Mouse (Mus musculus) megakaryocyte, embryonic 14.5 days (primary cell): ENCODE measurements at regions not wholly inside any gene's neighbourhood (a gene's known extent, or its start where the extent isn't known, plus 50 kb on each side); places are given as distances from the start of the nearest gene placed in this dataset.

Source experiments
- FLI1 ChIP-seq: IDR thresholded peaks from 2 replicates; pipeline ENCODE4 v1.6.1; 2012; ENCODE audit warnings: low read length, inconsistent platforms, mixed read lengths
- GATA1 ChIP-seq: IDR thresholded peaks from 3 replicates; pipeline ENCODE4 v1.6.1; 2012; ENCODE audit warnings: mixed read lengths, low read length, inconsistent platforms, borderline replicate concordance

DNA sequence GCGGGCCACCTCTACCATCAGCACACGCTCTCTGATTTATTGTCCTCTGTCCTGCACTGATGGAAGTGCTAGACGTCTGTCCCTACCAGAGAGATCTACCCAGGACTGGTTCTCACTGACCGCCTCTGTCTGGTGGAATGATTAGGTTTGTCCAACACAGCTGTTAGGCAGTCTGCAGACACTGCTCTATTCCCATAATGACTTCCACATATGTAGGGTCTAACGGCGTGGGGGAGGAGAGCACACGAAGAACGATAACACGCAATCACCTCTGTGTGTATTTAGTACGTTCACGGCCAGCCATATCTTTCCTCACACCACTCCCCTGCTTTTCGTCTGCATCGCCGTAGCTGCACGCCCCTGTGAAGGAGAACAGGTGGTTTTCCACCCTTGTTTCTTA is 165.0 kb downstream of the Cand1 start:
- TF ChIP-seq GATA1 (no peak), FLI1 (no peak)
